Mouse (Mus musculus): ENCODE results near the gene Meiob. TPM values are rescaled to one million over a fixed set of nuclear protein-coding genes. Genes with fewer than 3 reads are reported as not detected.

Meiob gene
- polyA plus RNA-seq, 1 experiment from 2014 or later: not detected

GRCm38 (mm10) chr17:24857831-24858470, 53.9 kb downstream of the Meiob start:
- no peaks in the 10 kb centered on the region for H3K4me1 ChIP-seq
- no peaks in the 10 kb centered on the region for H3K9me3 ChIP-seq
- no peak for DNase-seq (ENCODE audit: low spot score)
- WGBS: 88% methylated on average over 8 of the region's 8 CpGs
- H3K27ac ChIP-seq (replicated peaks): no peak overlapping the region
- no peaks in the 10 kb centered on the region for H3K27me3 ChIP-seq (replicated peaks; ENCODE audit: low read depth, poor library complexity, severe bottlenecking)
- H3K36me3 ChIP-seq (replicated peaks): peaks cover 51% of the 10 kb centered on the region
- H3K4me3 ChIP-seq: no peak overlapping the region

GRCm38 (mm10) chr17:24858967-24859366, 54.9 kb downstream of the Meiob start:
- no peaks in the 10 kb centered on the region for H3K4me1 ChIP-seq
- H3K4me3 ChIP-seq: no peak overlapping the region
- H3K9me3 ChIP-seq: no peaks in the 10 kb centered on the region
- H3K27me3 ChIP-seq (replicated peaks; ENCODE audit: low read depth, poor library complexity, severe bottlenecking): no peaks in the 10 kb centered on the region
- DNase-seq (ENCODE audit: low spot score): no peak
- 90% methylated on average over 6 of the region's 6 CpGs for WGBS
- H3K27ac ChIP-seq (replicated peaks): no peak overlapping the region
- peaks cover 43% of the 10 kb centered on the region for H3K36me3 ChIP-seq (replicated peaks)

GRCm38 (mm10) chr17:24860076-24860475, 56.0 kb downstream of the Meiob start:
- no peak for DNase-seq (ENCODE audit: low spot score)
- peaks cover 42% of the 10 kb centered on the region for H3K36me3 ChIP-seq (replicated peaks)
- no peaks in the 10 kb centered on the region for H3K9me3 ChIP-seq
- no peaks in the 10 kb centered on the region for H3K27me3 ChIP-seq (replicated peaks; ENCODE audit: low read depth, poor library complexity, severe bottlenecking)
- no peaks in the 10 kb centered on the region for H3K4me1 ChIP-seq
- H3K27ac ChIP-seq (replicated peaks): no peak overlapping the region
- H3K4me3 ChIP-seq: no peak overlapping the region
- 91% methylated on average over 8 of the region's 8 CpGs for WGBS

GRCm38 (mm10) chr17:24861785-24862184, 57.7 kb downstream of the Meiob start:
- WGBS: 96% methylated on average over 3 of the region's 3 CpGs
- no peak for DNase-seq (ENCODE audit: low spot score)
- Histone ChIP-seq H3K27me3 (replicated peaks; ENCODE audit: low read depth, poor library complexity, severe bottlenecking) (no peaks in the 10 kb centered on the region), H3K27ac (replicated peaks) (no peak overlapping the region), H3K9me3 (no peaks in the 10 kb centered on the region), H3K4me3 (no peak overlapping the region), H3K4me1 (no peaks in the 10 kb centered on the region), H3K36me3 (replicated peaks) (peaks cover 43% of the 10 kb centered on the region)

- peaks cover 24% of the 10 kb centered on the region for H3K36me3 ChIP-seq (replicated peaks)
- H3K4me3 ChIP-seq: no peak within 1 kb of the TSS
- H3K27ac ChIP-seq (replicated peaks): no peak within 1 kb of the TSS
- H3K27me3 ChIP-seq (replicated peaks; ENCODE audit: low read depth, poor library complexity, severe bottlenecking): no peaks in the 10 kb centered on the region
- DNase-seq (ENCODE audit: low spot score): no peak
- WGBS: 91% methylated on average over 8 of the region's 8 CpGs
- H3K4me1 ChIP-seq: no peaks in the 10 kb centered on the region
- H3K9me3 ChIP-seq: no peaks in the 10 kb centered on the region
Observed at GRCm38 (mm10) chr17:24865776-24866175, 61.7 kb downstream of the Meiob start, which contains the start of gene Igfals. Gene Igfals, plus strand, starts transcription at chr17:24865997.

GRCm38 (mm10) chr17:24867914-24868313, 63.8 kb downstream of the Meiob start:
- WGBS: 93% methylated on average over 10 of the region's 10 CpGs
- Histone ChIP-seq H3K9me3 (no peaks in the 10 kb centered on the region), H3K27ac (replicated peaks) (no peak overlapping the region), H3K4me1 (no peaks in the 10 kb centered on the region), H3K36me3 (replicated peaks) (peaks cover 5% of the 10 kb centered on the region; the same call in 1 of the 2 replicates), H3K4me3 (no peak overlapping the region), H3K27me3 (replicated peaks; ENCODE audit: low read depth, poor library complexity, severe bottlenecking) (no peaks in the 10 kb centered on the region)
- no peak for DNase-seq (ENCODE audit: low spot score)

- WGBS: 41% methylated on average over 4 of the region's 4 CpGs
- DNase-seq (ENCODE audit: low spot score): no peak
- Histone ChIP-seq H3K27me3 (replicated peaks; ENCODE audit: low read depth, poor library complexity, severe bottlenecking) (no peaks in the 10 kb centered on the region), H3K9me3 (no peaks in the 10 kb centered on the region), H3K4me1 (peaks cover 19% of the 10 kb centered on the region), H3K27ac (replicated peaks) (no peak overlapping the region), H3K4me3 (no peak overlapping the region), H3K36me3 (replicated peaks) (no peaks in the 10 kb centered on the region)
Observed at GRCm38 (mm10) chr17:24873695-24874404, 69.8 kb downstream of the Meiob start.

GRCm38 (mm10) chr17:24874405-24874745, 70.3 kb downstream of the Meiob start:
- Histone ChIP-seq H3K4me1 (peaks cover 19% of the 10 kb centered on the region), H3K27me3 (replicated peaks; ENCODE audit: low read depth, poor library complexity, severe bottlenecking) (no peaks in the 10 kb centered on the region), H3K27ac (replicated peaks) (no peak overlapping the region), H3K9me3 (no peaks in the 10 kb centered on the region), H3K4me3 (no peak overlapping the region), H3K36me3 (replicated peaks) (no peaks in the 10 kb centered on the region)
- WGBS: 73% methylated on average over 1 of the region's 1 CpGs
- DNase-seq (ENCODE audit: low spot score): no peak

GRCm38 (mm10) chr17:24874989-24875388, 70.9 kb downstream of the Meiob start:
- H3K36me3 ChIP-seq (replicated peaks): no peaks in the 10 kb centered on the region
- 77% methylated on average over 8 of the region's 8 CpGs for WGBS
- no peaks in the 10 kb centered on the region for H3K9me3 ChIP-seq
- H3K4me1 ChIP-seq: peaks cover 19% of the 10 kb centered on the region
- no peak overlapping the region for H3K27ac ChIP-seq (replicated peaks)
- no peak for DNase-seq (ENCODE audit: low spot score)
- H3K27me3 ChIP-seq (replicated peaks; ENCODE audit: low read depth, poor library complexity, severe bottlenecking): no peaks in the 10 kb centered on the region
- no peak overlapping the region for H3K4me3 ChIP-seq

- H3K4me3 ChIP-seq: 0 out of 2 replicates have a peak overlapping the region, but pooled peaks have one; percentile 2
Observed at GRCm38 (mm10) chr17:24877336-24878116, 73.4 kb downstream of the Meiob start.

GRCm38 (mm10) chr17:24878117-24878397, 74.0 kb downstream of the Meiob start:
- H3K27ac ChIP-seq (replicated peaks): peak overlapping the region; percentile 79
- DNase-seq (ENCODE audit: low spot score): peak; percentile 37
- H3K4me3 ChIP-seq: peak overlapping the region; percentile 26; the same call in 1 of the 2 replicates
- WGBS: 27% methylated on average over 5 of the region's 5 CpGs
- H3K4me1 ChIP-seq: peaks cover 37% of the 10 kb centered on the region
- no peaks in the 10 kb centered on the region for H3K9me3 ChIP-seq
- H3K36me3 ChIP-seq (replicated peaks): peaks cover 15% of the 10 kb centered on the region
- H3K27me3 ChIP-seq (replicated peaks; ENCODE audit: low read depth, poor library complexity, severe bottlenecking): no peaks in the 10 kb centered on the region

More at GRCm38 (mm10) chr17:24877336-24878116, 73.4 kb downstream of the Meiob start:
- WGBS: 57% methylated on average over 10 of the region's 10 CpGs
- H3K36me3 ChIP-seq (replicated peaks): peaks cover 10% of the 10 kb centered on the region
- no peaks in the 10 kb centered on the region for H3K9me3 ChIP-seq
- no peaks in the 10 kb centered on the region for H3K27me3 ChIP-seq (replicated peaks; ENCODE audit: low read depth, poor library complexity, severe bottlenecking)
- peak overlapping the region; percentile 79 for H3K27ac ChIP-seq (replicated peaks)
- H3K4me1 ChIP-seq: peaks cover 37% of the 10 kb centered on the region
- DNase-seq (ENCODE audit: low spot score): no peak

GRCm38 (mm10) chr17:24878531-24878930, 74.4 kb downstream of the Meiob start:
- Histone ChIP-seq H3K36me3 (replicated peaks) (peaks cover 20% of the 10 kb centered on the region), H3K27ac (replicated peaks) (peak overlapping the region; percentile 79), H3K4me3 (peak overlapping the region; percentile 26; the same call in 1 of the 2 replicates), H3K9me3 (no peaks in the 10 kb centered on the region), H3K27me3 (replicated peaks; ENCODE audit: low read depth, poor library complexity, severe bottlenecking) (no peaks in the 10 kb centered on the region), H3K4me1 (peaks cover 37% of the 10 kb centered on the region)
- no peak for DNase-seq (ENCODE audit: low spot score)
- WGBS: 73% methylated on average over 8 of the region's 8 CpGs
